Mouse (Mus musculus): ENCODE data around the gene 9130008F23Rik.

- TF ChIP-seq POLR2A (IDR thresholded peaks at IDR 0.05; ENCODE audit: borderline replicate concordance, insufficient read depth, low read length) = no peak
- TF ChIP-seq CTCF (IDR thresholded peaks at IDR 0.05; ENCODE audit: borderline replicate concordance, insufficient read depth, low read depth, low read length) = no peak
These were observed 23.0 kb upstream of the 9130008F23Rik start for GRCm38 (mm10) chr17:40903345-40903744.

Measured in cerebellum, adult 2 months (tissue).